Mouse (Mus musculus): Measurements from ENCODE around the gene Nfia.

Nfia gene

DNA sequence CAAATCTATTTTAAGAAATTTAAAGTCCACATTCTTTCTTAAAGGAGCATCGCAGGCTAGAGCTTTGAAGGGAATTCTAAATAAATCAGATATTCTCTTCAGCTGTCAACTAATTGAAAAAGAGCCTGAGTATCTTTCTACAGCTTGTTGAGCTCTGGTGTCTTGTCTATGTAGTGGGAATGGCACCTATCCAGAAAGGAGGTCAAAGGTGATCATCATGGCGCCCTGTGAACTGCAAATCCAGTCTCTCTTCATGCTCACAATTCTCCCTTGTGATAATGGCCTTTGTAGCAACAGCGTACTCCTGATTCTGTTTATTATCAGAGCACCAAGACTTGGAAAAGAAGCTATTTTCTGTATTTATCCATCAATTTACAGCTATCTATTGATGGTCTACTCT lies 6.4 kb upstream of the Nfia start:
- DNase-seq (ENCODE audit: low read depth in 2 of 2, low spot score in 2 of 2): no peak

DNA sequence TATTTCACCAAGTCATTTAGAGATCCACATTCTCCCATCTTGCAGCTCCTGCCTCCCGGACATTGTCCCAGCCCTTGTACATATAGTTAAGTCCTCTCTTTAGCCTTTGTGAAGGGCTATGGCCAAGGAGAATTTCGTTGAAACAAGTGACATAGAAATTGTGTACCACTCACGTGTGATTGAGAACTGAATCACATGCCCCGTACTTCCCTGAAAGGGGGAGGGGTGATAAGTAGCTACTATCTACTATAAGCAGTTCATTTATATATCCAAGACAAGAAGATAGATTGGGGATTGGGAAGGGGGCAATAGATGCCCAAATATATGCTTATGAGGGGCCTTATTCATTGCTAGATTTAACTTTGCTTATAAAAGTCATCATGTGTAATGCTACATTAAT lies 5.5 kb upstream of the Nfia start:
- no peak for DNase-seq (ENCODE audit: low read depth in 2 of 2, low spot score in 2 of 2)

- no peak for DNase-seq (ENCODE audit: low read depth in 2 of 2, low spot score in 2 of 2)
Observed at GRCm38 (mm10) chr4:97767516-97767915, 5.0 kb upstream of the Nfia start.

DNA sequence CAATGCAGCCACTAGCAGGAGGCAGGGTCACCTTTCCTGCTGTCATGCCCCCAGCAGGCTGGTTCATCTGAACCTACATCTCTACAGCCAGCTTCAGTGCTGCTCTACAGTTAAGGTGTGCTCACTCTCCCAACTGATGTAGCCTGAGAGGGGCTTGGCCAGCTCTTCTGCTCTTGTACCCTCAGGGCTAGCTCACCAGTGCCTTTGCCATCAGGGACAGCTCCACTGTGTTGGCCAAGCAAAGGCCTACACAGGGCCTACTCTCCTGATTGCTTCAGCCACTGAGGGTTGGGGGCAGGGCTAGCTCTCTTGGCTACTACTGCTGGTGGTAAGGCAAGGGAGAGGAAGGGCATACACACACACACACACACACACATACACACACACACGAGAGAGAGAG lies 2.7 kb upstream of the Nfia start:
- DNase-seq (ENCODE audit: low read depth in 2 of 2, low spot score in 2 of 2): no peak

DNA sequence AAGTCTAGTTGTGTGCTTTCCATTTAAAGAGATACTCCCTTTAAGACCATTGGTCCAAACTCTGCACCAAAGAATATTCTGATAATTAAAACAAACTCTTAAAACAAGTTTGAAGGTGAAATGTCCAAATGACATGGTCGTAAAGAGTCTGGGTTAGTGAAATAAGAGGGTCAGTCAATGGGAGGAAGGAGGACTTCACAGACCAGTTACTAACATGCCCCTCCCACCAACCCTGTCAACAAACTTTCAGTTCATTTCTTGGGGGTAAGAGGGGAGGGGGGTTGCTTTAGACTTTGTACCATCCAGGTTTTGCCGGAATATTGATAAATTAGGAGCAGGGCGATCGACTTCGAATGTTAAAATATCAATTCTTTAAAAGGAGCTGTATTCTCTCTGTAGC lies 1.1 kb upstream of the Nfia start:
- DNase-seq (ENCODE audit: low read depth in 2 of 2, low spot score in 2 of 2): no peak

GRCm38 (mm10) chr4:97772084-97772484 lies 450 bp upstream of the Nfia start:
- peak; percentile 86 to 91 for DNase-seq (ENCODE audit: low read depth in 2 of 2, low spot score in 2 of 2)

- DNase-seq (ENCODE audit: low read depth in 2 of 2, low spot score in 2 of 2): peak; percentile 83 to 89
Observed at GRCm38 (mm10) chr4:97773110-97773593, 618 bp downstream of the Nfia start.

DNA sequence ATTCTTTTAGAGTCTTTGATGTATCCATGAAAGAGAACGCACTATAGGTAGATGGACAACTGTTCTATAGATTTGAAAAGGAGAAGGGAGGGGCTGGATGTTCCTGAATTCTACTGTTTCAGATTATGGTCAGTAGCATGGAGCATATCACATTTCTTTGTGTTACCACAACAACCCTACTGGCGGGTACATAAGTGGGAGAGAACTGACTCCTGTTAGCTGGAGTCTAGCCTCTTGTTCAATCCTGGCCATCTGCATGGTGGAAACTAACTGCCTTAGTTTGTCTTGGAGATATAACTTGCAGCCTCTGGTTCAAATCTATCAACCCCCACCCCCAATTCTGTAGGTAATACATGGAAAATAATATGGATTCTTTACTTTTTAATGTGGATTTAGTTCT lies 1.3 kb downstream of the Nfia start:
- no peak for DNase-seq (ENCODE audit: low read depth in 2 of 2, low spot score in 2 of 2)

- DNase-seq (ENCODE audit: low read depth in 2 of 2, low spot score in 2 of 2): no peak
Observed at GRCm38 (mm10) chr4:97774446-97774950, 2.0 kb downstream of the Nfia start.

- no peak for DNase-seq (ENCODE audit: low read depth in 2 of 2, low spot score in 2 of 2)
Observed at GRCm38 (mm10) chr4:97775059-97775458, 2.5 kb downstream of the Nfia start.

DNA sequence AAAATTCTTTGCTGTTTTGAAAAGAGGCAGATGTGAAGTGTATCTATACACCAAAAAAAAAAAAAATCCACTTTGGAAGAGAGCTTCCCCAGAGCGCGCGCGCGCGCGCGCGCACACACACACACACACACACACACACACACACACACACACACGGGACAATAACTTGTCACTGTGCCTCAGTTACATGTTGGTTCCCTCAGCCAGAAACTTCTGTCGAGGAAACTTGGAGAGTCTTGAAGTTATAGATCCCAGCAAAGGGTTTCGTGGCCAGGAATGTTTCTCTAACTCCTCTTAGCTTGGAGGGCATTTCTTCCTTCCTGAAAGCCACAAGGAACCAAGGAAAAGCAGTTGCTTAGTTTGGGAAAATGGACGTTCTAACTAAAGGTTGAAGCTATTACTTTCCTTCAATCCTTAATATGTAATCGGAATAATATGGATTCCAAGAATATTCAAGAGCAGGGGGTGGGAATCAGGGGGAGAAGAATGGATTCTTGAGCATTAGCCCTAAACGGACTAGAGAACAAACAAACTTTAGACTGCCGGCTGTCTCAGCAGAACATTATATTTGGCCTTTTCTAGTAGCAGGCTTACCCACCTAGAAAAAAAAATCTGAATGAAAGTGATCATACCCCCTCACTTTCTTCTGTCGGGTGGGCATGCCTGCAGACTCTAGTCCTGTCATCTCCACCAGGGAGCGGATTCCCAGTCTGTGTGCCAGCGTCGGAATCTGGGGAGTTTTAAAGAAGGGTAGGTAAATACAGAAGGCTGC lies 3.1 kb downstream of the Nfia start:
- no peak for DNase-seq (ENCODE audit: low read depth in 2 of 2, low spot score in 2 of 2)

- DNase-seq (ENCODE audit: low read depth in 2 of 2, low spot score in 2 of 2): no peak
Observed at GRCm38 (mm10) chr4:97776388-97777080, 4.0 kb downstream of the Nfia start.

DNA sequence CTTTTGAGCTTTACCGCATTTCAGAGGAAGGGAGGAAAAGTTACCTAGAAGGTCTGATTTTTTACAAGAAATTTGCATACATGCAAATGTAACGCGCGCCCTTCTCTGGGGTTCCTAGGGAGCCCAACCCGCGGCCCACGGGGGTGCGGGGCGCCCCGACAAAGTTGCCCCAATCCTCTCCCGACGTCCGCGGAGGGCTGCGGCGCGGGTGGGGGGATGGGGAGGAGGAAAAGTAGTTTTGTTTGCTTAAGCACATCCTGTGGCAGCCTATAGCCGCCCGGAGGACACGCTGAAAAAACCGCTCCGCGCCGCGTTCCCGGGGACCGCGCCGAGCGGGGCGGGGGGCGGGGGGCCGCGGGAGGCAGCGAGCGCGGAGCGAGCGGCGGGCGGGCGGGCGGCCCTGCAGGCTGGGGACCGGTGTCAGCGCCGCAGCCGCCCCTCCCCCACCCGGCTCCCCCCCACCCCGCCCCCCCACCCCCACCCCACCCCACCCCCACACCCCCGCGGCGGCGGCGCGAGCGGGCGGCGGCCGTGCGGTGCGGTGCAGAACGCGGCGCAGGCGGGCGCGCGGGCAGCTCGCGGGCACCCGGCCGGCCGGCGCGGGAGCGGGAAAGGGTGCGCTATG lies 4.7 kb downstream of the Nfia start:
- no peak for DNase-seq (ENCODE audit: low read depth in 2 of 2, low spot score in 2 of 2)

GRCm38 (mm10) chr4:97777706-97778176 lies 5.2 kb downstream of the Nfia start, which contains the start of gene E130114P18Rik:
Gene E130114P18Rik, minus strand, starts transcription at chr4:97778078.
- no peak for DNase-seq (ENCODE audit: low read depth in 2 of 2, low spot score in 2 of 2)

GRCm38 (mm10) chr4:97778211-97779002 lies 5.9 kb downstream of the Nfia start:
- DNase-seq (ENCODE audit: low read depth in 2 of 2, low spot score in 2 of 2): no peak

DNA sequence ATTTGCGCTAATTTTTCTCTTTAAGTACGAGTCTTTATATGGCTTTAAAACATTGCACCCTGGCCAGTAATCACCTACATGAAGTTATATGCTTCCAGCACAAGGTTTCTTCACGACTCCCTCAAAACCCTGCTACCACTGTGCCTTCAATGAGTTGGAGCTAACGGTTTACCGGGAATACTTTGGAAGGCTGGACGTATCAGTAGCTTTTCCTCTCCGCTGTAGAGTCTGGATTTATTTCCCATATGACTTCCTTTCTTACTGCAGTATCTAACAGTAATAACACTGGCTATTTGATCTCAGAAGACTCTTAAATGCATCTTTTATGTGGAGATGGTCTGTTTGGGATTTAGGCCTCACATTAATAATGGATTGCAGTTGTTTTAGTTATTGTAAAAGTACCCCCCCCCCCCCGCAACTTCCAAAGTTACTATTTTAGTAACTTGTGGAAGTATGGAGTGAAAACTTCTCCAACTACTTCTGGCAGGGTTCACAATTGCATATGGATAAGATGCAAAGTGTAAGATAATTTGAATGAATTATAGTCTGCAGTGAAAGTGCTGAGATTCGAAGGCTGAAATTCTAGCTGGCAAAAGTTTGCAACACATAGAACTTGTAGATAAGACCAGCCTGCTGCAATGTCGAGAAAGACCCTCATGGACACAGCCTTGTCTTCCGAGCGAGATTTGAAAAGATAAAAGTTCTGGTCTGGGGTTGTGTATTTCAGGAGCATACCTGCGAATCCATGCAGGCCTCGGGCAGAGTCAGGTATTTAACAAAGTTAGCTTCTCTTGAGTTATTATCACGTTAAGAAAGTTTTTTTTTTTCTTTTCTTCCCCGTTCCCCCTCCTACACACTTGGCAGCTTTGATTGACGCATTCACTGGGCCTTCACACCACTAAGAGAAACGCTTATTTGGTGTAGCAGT lies 6.7 kb downstream of the Nfia start:
- no peak for DNase-seq (ENCODE audit: low read depth in 2 of 2, low spot score in 2 of 2)

DNA sequence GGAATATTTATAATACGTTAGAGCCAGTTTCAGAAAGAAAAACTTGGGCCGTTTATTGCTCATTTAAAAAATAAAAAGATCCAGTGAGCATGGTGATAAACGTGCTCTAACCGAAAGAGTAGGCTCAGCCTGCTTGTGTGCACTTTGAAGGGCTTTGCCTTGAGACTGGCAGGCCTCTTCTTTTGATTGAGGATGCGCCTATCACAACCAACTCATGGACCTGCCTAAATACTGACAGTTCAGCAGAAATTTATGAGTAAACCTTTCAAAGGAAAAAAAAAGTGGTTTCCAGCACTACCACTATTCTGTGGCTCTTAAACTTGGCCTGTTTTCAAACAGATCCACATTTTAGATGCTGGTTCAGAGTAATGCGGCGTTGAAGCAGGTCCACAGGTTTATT lies 7.5 kb downstream of the Nfia start:
- no peak for DNase-seq (ENCODE audit: low read depth in 2 of 2, low spot score in 2 of 2)

- no peak for DNase-seq (ENCODE audit: low read depth in 2 of 2, low spot score in 2 of 2)
Observed at GRCm38 (mm10) chr4:97780666-97781435, 8.3 kb downstream of the Nfia start.

DNA sequence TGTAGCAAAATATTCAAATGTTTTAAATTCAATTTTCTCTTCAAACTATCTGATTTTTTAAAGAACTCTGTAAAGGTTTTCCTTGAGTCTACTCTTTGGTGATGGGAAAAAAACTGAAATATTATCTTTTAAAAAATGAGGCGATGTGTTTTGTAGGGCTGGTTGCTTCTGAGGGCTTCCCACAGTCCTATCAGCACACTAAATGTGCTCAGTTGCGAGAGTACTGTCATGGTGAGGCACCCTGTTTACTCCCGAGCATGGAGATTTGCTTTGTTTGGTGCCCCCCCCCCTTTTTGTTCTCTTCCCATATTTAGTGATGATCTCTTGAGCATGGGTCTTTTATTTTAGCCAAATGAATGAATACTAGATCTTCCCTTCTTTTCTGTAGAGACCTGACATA lies 9.5 kb downstream of the Nfia start:
- DNase-seq (ENCODE audit: low read depth in 2 of 2, low spot score in 2 of 2): no peak
